Mouse (Mus musculus) megakaryocyte, embryonic 14.5 days (primary cell): ENCODE measurements at regions not wholly inside any gene's neighbourhood (a gene's known extent, or its start where the extent isn't known, plus 50 kb on each side); places are given as distances from the start of the nearest gene placed in this dataset.

ENCODE experiments used
- FLI1 ChIP-seq: IDR thresholded peaks from 2 replicates; pipeline ENCODE4 v1.6.1; 2012; ENCODE audit warnings: low read length, inconsistent platforms, mixed read lengths
- GATA1 ChIP-seq: IDR thresholded peaks from 3 replicates; pipeline ENCODE4 v1.6.1; 2012; ENCODE audit warnings: mixed read lengths, low read length, inconsistent platforms, borderline replicate concordance

GRCm38 (mm10) chrX:57921821-57922449 is 100.6 kb upstream of the Zic3 start:
- TF ChIP-seq FLI1: no peak
- TF ChIP-seq GATA1: no peak
